Mouse (Mus musculus) heart, adult 2 months (tissue): ENCODE results near the gene Rgl1. TPM values are rescaled to one million over a fixed set of nuclear protein-coding genes. Genes with fewer than 3 reads are reported as not detected.

Experiments used
- DNase-seq, 2 experiments: peaks; one replicate each; pipeline ENCODE4 v3.0.0; 2021
- H3K27ac ChIP-seq: fragments of 200-600 bp; 2 replicates; pipeline ENCODE4 v1.8.1; 2022
- H3K27me3 ChIP-seq: fragments of 200-500 bp; 2 replicates; pipeline ENCODE4 v1.6.1; 2012; ENCODE audit warnings: mild to moderate bottlenecking, low read length, inconsistent platforms, mixed read lengths; ENCODE audit not compliant: control insufficient read depth, insufficient read depth
- H3K36me3 ChIP-seq: fragments of 200-500 bp; 2 replicates; pipeline ENCODE4 v1.6.1; 2012; ENCODE audit warnings: low read length, inconsistent platforms; ENCODE audit not compliant: control insufficient read depth, insufficient read depth
- H3K4me1 ChIP-seq: fragments of 200-500 bp; 2 replicates; pipeline ENCODE4 v1.6.1; 2011; ENCODE audit warnings: low read length; ENCODE audit not compliant: control insufficient read depth, insufficient read depth
- H3K4me3 ChIP-seq: fragments of 200-600 bp; 2 replicates; pipeline ENCODE4 v1.8.1; 2022
- H3K79me2 ChIP-seq: fragments of 200-500 bp; replicated peaks from 2 replicates; pipeline ENCODE4 v1.6.1; 2012; ENCODE audit warnings: mild to moderate bottlenecking, inconsistent platforms, low read length, moderate library complexity, mixed read lengths; ENCODE audit not compliant: control insufficient read depth, insufficient read depth
- H3K9ac ChIP-seq: fragments of 200-500 bp; 2 replicates; pipeline ENCODE4 v1.6.1; 2012; ENCODE audit warnings: low read depth, mild to moderate bottlenecking, control low read depth, inconsistent platforms, low read length, mixed read lengths
- CTCF ChIP-seq: fragments of 200-600 bp; IDR thresholded peaks from 2 replicates; pipeline ENCODE4 v1.8.1; 2022; ENCODE audit warnings: antibody characterized with exemption, mild to moderate bottlenecking, moderate library complexity
- EP300 ChIP-seq: fragments of 200-500 bp; IDR thresholded peaks from 2 replicates; pipeline ENCODE4 v1.6.1; 2011; ENCODE audit warnings: low read depth, low read length, control low read depth; ENCODE audit not compliant: insufficient read depth
- POLR2A ChIP-seq: fragments of 200-500 bp; IDR thresholded peaks from 2 replicates; pipeline ENCODE4 v1.6.1; 2011; ENCODE audit warnings: mild to moderate bottlenecking, low read depth, low read length, control low read depth; ENCODE audit not compliant: insufficient read depth
- WGBS: fragments of 180-500 bp; shearing (Covaris S2); methylation state at CpG from one replicate; pipeline ENCODE4 v1.1.7; 2018; 5-methylcytosine and 5-hydroxymethylcytosine counted together
- intact Hi-C: fragments of 180-260 bp; cut with DNase I; formaldehyde crosslinking; loops from one replicate; pipeline ENCODE4 v1.15.1; 2025
- polyA plus RNA-seq: library from polyadenylated mRNA; depleted of rRNA; stranded (reverse); fragments of >200 nt; gene quantifications from 2 replicates; pipeline ENCODE4 v1.2.3, GENCODE M21; 2012; rRNA removed
- total RNA-seq, 2 experiments: library from RNA; stranded (reverse); gene quantifications; 2 replicates each; pipeline ENCODE4 v1.2.3; 2021

Rgl1 gene
- total and polyA plus RNA-seq, 3 experiments = 14.9 to 33.2 (median 28.4) TPM

- Histone ChIP-seq H3K9ac (no peak overlapping the region), H3K4me1 (peaks cover 2% of the 10 kb centered on the region), H3K36me3 (peaks cover 5% of the 10 kb centered on the region), H3K4me3 (no peak overlapping the region), H3K27ac (no peak overlapping the region), H3K79me2 (no peaks in the 10 kb centered on the region), H3K27me3 (no peaks in the 10 kb centered on the region)
- 83% methylated on average over 1 of the region's 1 CpGs for WGBS
- no peak for DNase-seq
- intact Hi-C loops = no loop called here
- TF ChIP-seq EP300 = no peak
- TF ChIP-seq CTCF = no peak
- TF ChIP-seq POLR2A = no peak
These were observed 273.9 kb downstream of the Rgl1 start for GRCm38 (mm10) chr1:152492258-152492657.

- Histone ChIP-seq H3K79me2 (no peaks in the 10 kb centered on the region), H3K9ac (no peak overlapping the region), H3K27me3 (no peaks in the 10 kb centered on the region), H3K36me3 (0 out of 2 replicates have a peak, but pooled peaks cover 2% of the 10 kb centered on the region), H3K27ac (no peak overlapping the region), H3K4me1 (no peaks in the 10 kb centered on the region; the same call in 1 of the 2 replicates), H3K4me3 (no peak overlapping the region)
- intact Hi-C loops = no loop called here
- DNase-seq = no peak
- 97% methylated on average over 1 of the region's 1 CpGs for WGBS
- TF ChIP-seq POLR2A (no peak), CTCF (no peak), EP300 (no peak)
These were observed 275.3 kb downstream of the Rgl1 start for GRCm38 (mm10) chr1:152490842-152491241.

DNA sequence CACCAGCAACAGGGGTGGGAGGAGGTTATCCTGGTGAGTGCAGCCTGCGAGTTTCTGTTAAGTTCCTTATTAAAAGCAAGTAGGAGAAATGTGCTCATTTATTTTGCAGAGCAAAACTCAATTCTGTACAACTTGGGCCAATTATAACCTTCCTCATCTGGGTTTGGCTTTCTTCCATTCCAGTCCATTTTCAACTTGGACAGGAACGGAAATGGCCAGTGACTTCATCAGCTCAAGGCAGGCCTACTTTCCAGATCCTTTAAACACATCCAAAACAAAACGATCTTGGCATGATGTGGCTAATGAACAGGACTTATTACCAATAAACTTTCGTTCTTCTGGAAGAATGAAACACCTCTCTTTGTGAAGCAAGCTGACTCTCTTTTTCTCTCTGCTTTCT, 290.0 kb downstream of the Rgl1 start:
- peak in 1 of 2 experiments; percentile 30 for DNase-seq
- peak overlapping the region; percentile 47 for H3K27ac ChIP-seq
- no peaks in the 10 kb centered on the region for H3K79me2 ChIP-seq
- peaks cover 1% of the 10 kb centered on the region for H3K4me1 ChIP-seq
- TF ChIP-seq POLR2A = no peak
- no peak for TF ChIP-seq EP300
- TF ChIP-seq CTCF = no peak
- intact Hi-C loops = no loop called here
- no peak overlapping the region for H3K4me3 ChIP-seq
- WGBS = 49% methylated on average over 4 of the region's 4 CpGs
- no peak overlapping the region for H3K9ac ChIP-seq
- peaks cover 7% of the 10 kb centered on the region for H3K36me3 ChIP-seq
- H3K27me3 ChIP-seq = no peaks in the 10 kb centered on the region

GRCm38 (mm10) chr1:152468443-152468842, 297.7 kb downstream of the Rgl1 start:
- H3K4me1 ChIP-seq = no peaks in the 10 kb centered on the region; the same call in 1 of the 2 replicates
- H3K9ac ChIP-seq = no peak overlapping the region
- no peaks in the 10 kb centered on the region; the same call in 1 of the 2 replicates for H3K79me2 ChIP-seq
- no peaks in the 10 kb centered on the region for H3K27me3 ChIP-seq
- TF ChIP-seq CTCF = no peak
- no peak for TF ChIP-seq EP300
- TF ChIP-seq POLR2A = no peak
- no peaks in the 10 kb centered on the region for H3K36me3 ChIP-seq
- intact Hi-C loops = loop anchor here (5.0 kb wide), 1 partner anchor 44 kb away; no protein-coding TSS in a partner anchor
- H3K27ac ChIP-seq = no peak overlapping the region; the same call in 1 of the 2 replicates
- DNase-seq = no peak
- 54% methylated on average over 9 of the region's 9 CpGs for WGBS
- H3K4me3 ChIP-seq = no peak overlapping the region

Other genes with a start within 250 kb of the Rgl1 start
- gene Apobec4, start 15.8 kb downstream of the Rgl1 start, total RNA-seq = not detected
- gene Apobec4, start 15.8 kb downstream of the Rgl1 start, polyA plus RNA-seq = not detected in 2 replicates
- gene Arpc5, start 191 bp upstream of the Rgl1 start, total RNA-seq = 10 to 100 TPM; 26.4 to 27.7 TPM
- 23.6 and 32.9 TPM in 2 replicates for gene Arpc5, start 191 bp upstream of the Rgl1 start, polyA plus RNA-seq
- 1 to 10 TPM; 3.3 to 4.0 TPM for gene Ncf2, start 33.8 kb upstream of the Rgl1 start, total RNA-seq
- gene Ncf2, start 33.8 kb upstream of the Rgl1 start, polyA plus RNA-seq = 3.0 and 3.2 TPM in 2 replicates
- gene Smg7, start 136.3 kb upstream of the Rgl1 start, total RNA-seq = 10 to 100 TPM; 39.3 TPM
- gene Smg7, start 136.3 kb upstream of the Rgl1 start, polyA plus RNA-seq = 36.0 and 37.3 TPM in 2 replicates
- gene Nmnat2, start 188.6 kb upstream of the Rgl1 start, total RNA-seq = under 1 TPM; 0.66 to 0.89 TPM
- 0.29 and 0.61 TPM in 2 replicates for gene Nmnat2, start 188.6 kb upstream of the Rgl1 start, polyA plus RNA-seq